Mouse (Mus musculus): ENCODE data around the gene Ccdc117. TPM values are rescaled to one million over a fixed set of nuclear protein-coding genes. Genes with fewer than 3 reads are reported as not detected.

Ccdc117 gene
- polyA plus RNA-seq, 1 experiment from 2014 or later, result 20.8 TPM

DNA sequence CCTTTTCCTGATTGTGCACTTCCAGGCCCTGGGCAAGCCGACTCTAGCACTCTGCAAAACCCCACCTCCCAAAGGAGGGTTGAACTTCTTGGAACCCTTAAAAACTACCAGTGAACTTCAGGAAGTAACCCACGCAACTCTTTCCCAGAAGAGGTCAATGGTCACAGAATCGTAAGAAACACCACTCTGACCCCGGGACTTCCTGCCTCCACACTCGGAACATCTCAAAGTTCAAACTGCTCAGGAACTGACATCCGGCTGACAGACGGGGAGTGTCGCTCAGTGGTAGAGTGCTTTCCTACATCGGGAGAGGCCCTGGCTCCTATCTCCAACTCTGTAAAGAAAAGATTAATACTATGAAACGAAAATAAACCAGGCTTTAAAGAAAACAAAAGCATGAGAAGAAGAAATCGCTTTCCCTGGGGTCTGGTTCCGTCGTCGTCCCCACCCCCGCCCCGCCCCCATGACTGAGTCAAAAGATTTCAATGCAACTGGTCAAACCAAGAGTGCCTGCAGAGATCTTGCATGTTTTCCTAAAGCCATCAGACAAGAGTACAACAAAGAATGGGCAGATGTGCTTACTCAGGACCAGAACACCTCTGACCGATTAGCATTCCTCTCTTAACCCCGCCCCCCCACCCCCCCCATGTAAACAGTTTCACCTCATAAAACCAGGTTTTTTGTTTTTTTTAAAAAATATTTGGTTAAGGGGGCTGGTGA is 36.0 kb downstream of the Ccdc117 start:
- ATAC-seq (ENCODE audit: borderline replicate concordance, extremely low read depth, low FRiP score, low TSS enrichment), result peak; percentile 57; the same call in 1 of the 2 replicates
- Histone ChIP-seq H3K4me1 (peaks cover 16% of the 10 kb centered on the region; the same call in 1 of the 2 replicates), H3K27ac (peak overlapping the region; percentile 29; the same call in 1 of the 2 replicates), H3K27me3 (no peaks in the 10 kb centered on the region), H3K4me2 (peak overlapping the region; percentile 48), H3K4me3 (peak overlapping the region; percentile 24), H3K36me3 (no peaks in the 10 kb centered on the region), H3K9me3 (no peaks in the 10 kb centered on the region), H3K9ac (no peak overlapping the region)
- 14% methylated on average over 18 of the region's 18 CpGs for WGBS

GRCm38 (mm10) chr11:5502351-5503051 is 39.5 kb downstream of the Ccdc117 start:
- Histone ChIP-seq H3K9me3 (no peaks in the 10 kb centered on the region), H3K27ac (no peak overlapping the region), H3K4me3 (no peak overlapping the region), H3K36me3 (no peaks in the 10 kb centered on the region), H3K4me1 (peaks cover 21% of the 10 kb centered on the region), H3K9ac (no peak overlapping the region), H3K27me3 (no peaks in the 10 kb centered on the region), H3K4me2 (no peak overlapping the region)
- ATAC-seq (ENCODE audit: borderline replicate concordance, extremely low read depth, low FRiP score, low TSS enrichment), result no peak
- 80% methylated on average over 10 of the region's 10 CpGs for WGBS

DNA sequence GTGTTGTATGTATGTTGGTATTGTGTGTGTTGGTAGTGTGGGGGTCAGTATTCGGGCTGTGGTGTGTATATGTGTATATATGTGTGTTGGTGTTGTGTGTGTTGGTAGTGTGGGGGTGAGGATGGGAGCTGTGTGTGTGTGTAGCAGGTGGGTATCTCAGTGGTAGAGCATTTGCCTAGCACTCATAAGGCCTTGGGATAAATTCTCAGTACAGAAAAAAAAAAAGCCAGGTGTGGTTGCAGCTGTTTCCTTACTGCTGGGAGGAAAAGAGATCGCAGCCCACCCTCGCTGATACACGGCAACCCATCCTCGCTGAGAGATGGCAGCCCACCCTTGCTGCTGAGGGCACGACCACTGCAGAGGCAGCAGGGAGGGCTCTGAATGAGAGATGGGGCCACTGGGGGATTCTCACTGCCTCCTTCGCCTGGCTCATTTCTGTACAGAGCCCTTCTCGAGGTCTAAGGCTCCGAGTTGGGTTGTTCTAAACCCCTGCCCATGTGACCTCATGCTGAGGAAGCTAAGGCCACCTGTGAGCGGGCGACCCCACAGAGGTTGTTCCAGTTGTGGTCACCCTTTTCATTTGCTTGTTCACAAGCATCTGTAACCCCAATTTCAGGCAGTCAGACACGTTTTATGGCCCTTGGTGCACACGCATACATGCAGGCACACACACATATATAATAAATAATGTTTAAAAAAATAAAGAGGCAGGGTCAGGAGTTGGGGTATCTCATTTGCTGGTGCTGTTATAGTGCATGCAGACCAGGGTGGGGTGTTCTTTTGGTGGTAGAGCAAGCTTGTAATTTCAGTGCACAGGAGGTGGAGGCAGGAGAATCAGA is 40.9 kb downstream of the Ccdc117 start:
- H3K9ac ChIP-seq, result no peak overlapping the region
- ATAC-seq (ENCODE audit: borderline replicate concordance, extremely low read depth, low FRiP score, low TSS enrichment), result no peak
- H3K27me3 ChIP-seq, result no peaks in the 10 kb centered on the region
- H3K36me3 ChIP-seq, result no peaks in the 10 kb centered on the region
- H3K4me3 ChIP-seq, result no peak overlapping the region
- no peak overlapping the region for H3K27ac ChIP-seq
- H3K4me2 ChIP-seq, result no peak overlapping the region
- peaks cover 20% of the 10 kb centered on the region for H3K4me1 ChIP-seq
- 75% methylated on average over 13 of the region's 13 CpGs for WGBS
- no peaks in the 10 kb centered on the region for H3K9me3 ChIP-seq

DNA sequence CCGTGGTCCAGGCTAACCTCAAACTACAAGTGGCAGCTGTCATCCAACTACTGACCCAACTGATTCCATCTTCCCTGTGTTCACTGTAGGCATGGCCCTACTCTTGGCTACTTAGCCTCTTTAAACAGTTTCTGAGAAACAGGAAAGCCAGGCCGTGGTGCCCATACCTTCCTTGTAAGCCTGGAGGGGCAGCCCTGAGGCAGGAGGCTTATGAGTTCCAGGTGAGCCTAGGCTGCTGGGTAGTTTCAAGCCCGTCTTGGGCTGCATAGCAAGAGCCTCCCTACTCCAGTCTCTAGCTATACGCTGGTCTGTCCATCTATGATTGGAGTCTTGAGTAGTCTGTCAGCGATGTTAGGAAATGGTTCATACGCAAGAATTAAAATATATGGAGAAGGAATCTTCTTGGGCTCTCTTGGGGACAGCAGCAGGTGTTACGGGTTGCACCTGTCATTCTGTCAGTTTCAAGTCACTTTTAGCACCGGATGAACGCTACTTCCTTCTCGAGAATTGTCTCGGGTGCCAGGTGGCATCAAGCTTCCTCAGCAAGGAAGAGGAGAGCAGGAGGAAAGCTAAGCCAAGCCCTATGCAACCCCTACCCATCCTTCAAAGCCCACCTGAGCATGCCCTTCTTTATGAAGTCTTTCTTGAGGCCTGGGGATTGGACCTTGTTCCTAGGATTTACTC is 41.9 kb downstream of the Ccdc117 start:
- no peak for ATAC-seq (ENCODE audit: borderline replicate concordance, extremely low read depth, low FRiP score, low TSS enrichment)
- Histone ChIP-seq H3K27ac (peak overlapping the region; percentile 65; the same call in 1 of the 2 replicates), H3K9me3 (no peaks in the 10 kb centered on the region), H3K9ac (no peak overlapping the region), H3K4me3 (no peak overlapping the region), H3K36me3 (no peaks in the 10 kb centered on the region), H3K4me1 (peaks cover 14% of the 10 kb centered on the region), H3K27me3 (no peaks in the 10 kb centered on the region), H3K4me2 (no peak overlapping the region)
- 69% methylated on average over 11 of the region's 11 CpGs for WGBS

GRCm38 (mm10) chr11:5498931-5499661 is 42.9 kb downstream of the Ccdc117 start:
- no peaks in the 10 kb centered on the region for H3K36me3 ChIP-seq
- no peaks in the 10 kb centered on the region for H3K9me3 ChIP-seq
- no peak for ATAC-seq (ENCODE audit: borderline replicate concordance, extremely low read depth, low FRiP score, low TSS enrichment)
- H3K27ac ChIP-seq, result peak overlapping the region; percentile 65
- WGBS, result 48% methylated on average over 13 of the region's 13 CpGs
- H3K9ac ChIP-seq, result no peak overlapping the region
- H3K27me3 ChIP-seq, result no peaks in the 10 kb centered on the region
- H3K4me3 ChIP-seq, result no peak overlapping the region
- H3K4me2 ChIP-seq, result no peak overlapping the region
- H3K4me1 ChIP-seq, result peaks cover 14% of the 10 kb centered on the region

DNA sequence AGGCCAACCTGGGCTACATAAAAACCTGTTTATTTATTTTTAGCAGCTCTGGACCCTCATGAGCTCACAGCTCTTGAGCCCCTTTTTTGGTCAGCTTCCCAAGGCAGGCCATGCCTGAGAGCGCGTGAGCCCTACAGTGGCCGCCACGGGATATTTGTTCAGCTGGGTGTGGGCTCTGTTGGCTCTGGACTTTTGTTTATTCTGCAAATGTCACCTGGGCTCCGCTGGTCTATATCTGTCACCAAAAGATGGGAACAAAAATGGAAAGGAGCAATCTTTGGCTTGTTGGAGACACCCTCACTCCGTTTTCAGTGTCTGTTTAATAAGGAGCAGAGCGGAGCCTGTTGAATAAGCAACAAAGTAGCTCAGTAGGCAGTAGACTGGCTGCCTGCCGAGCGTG is 43.6 kb downstream of the Ccdc117 start:
- Histone ChIP-seq H3K4me3 (no peak overlapping the region), H3K4me1 (peaks cover 14% of the 10 kb centered on the region), H3K9ac (no peak overlapping the region), H3K4me2 (no peak overlapping the region), H3K27me3 (no peaks in the 10 kb centered on the region), H3K36me3 (no peaks in the 10 kb centered on the region), H3K27ac (peak overlapping the region; percentile 65), H3K9me3 (no peaks in the 10 kb centered on the region)
- WGBS, result 51% methylated on average over 9 of the region's 9 CpGs
- no peak for ATAC-seq (ENCODE audit: borderline replicate concordance, extremely low read depth, low FRiP score, low TSS enrichment)

- no peak overlapping the region for H3K4me2 ChIP-seq
- no peak overlapping the region for H3K9ac ChIP-seq
- no peaks in the 10 kb centered on the region for H3K9me3 ChIP-seq
- no peaks in the 10 kb centered on the region for H3K27me3 ChIP-seq
- no peak for ATAC-seq (ENCODE audit: borderline replicate concordance, extremely low read depth, low FRiP score, low TSS enrichment)
- peaks cover 14% of the 10 kb centered on the region for H3K4me1 ChIP-seq
- H3K36me3 ChIP-seq, result no peaks in the 10 kb centered on the region
- H3K4me3 ChIP-seq, result no peak overlapping the region
- WGBS, result 89% methylated on average over 13 of the region's 13 CpGs
- no peak overlapping the region for H3K27ac ChIP-seq
Measured at GRCm38 (mm10) chr11:5496559-5497248, 45.3 kb downstream of the Ccdc117 start.

GRCm38 (mm10) chr11:5495906-5496305 is 46.1 kb downstream of the Ccdc117 start:
- no peaks in the 10 kb centered on the region for H3K27me3 ChIP-seq
- H3K9me3 ChIP-seq, result no peaks in the 10 kb centered on the region
- WGBS, result 81% methylated on average over 5 of the region's 5 CpGs
- no peak overlapping the region for H3K4me2 ChIP-seq
- peaks cover 14% of the 10 kb centered on the region for H3K4me1 ChIP-seq
- no peak for ATAC-seq (ENCODE audit: borderline replicate concordance, extremely low read depth, low FRiP score, low TSS enrichment)
- no peak overlapping the region for H3K27ac ChIP-seq
- H3K9ac ChIP-seq, result no peak overlapping the region
- H3K4me3 ChIP-seq, result no peak overlapping the region
- H3K36me3 ChIP-seq, result no peaks in the 10 kb centered on the region

GRCm38 (mm10) chr11:5495286-5495832 is 46.6 kb downstream of the Ccdc117 start:
- Histone ChIP-seq H3K27me3 (no peaks in the 10 kb centered on the region), H3K9ac (no peak overlapping the region), H3K4me2 (no peak overlapping the region), H3K4me3 (no peak overlapping the region), H3K4me1 (peaks cover 14% of the 10 kb centered on the region), H3K27ac (no peak overlapping the region), H3K9me3 (no peaks in the 10 kb centered on the region), H3K36me3 (no peaks in the 10 kb centered on the region)
- 65% methylated on average over 12 of the region's 12 CpGs for WGBS
- no peak for ATAC-seq (ENCODE audit: borderline replicate concordance, extremely low read depth, low FRiP score, low TSS enrichment)

GRCm38 (mm10) chr11:5493869-5494268 is 48.1 kb downstream of the Ccdc117 start:
- WGBS, result 47% methylated on average over 2 of the region's 2 CpGs

More at GRCm38 (mm10) chr11:5493869-5494268, 48.1 kb downstream of the Ccdc117 start:
- no peak overlapping the region for H3K4me3 ChIP-seq
- H3K9me3 ChIP-seq, result no peaks in the 10 kb centered on the region
- H3K36me3 ChIP-seq, result no peaks in the 10 kb centered on the region
- H3K27me3 ChIP-seq, result no peaks in the 10 kb centered on the region
- ATAC-seq (ENCODE audit: borderline replicate concordance, extremely low read depth, low FRiP score, low TSS enrichment), result no peak
- no peak overlapping the region for H3K9ac ChIP-seq
- peaks cover 4% of the 10 kb centered on the region for H3K4me1 ChIP-seq
- no peak overlapping the region for H3K27ac ChIP-seq
- H3K4me2 ChIP-seq, result no peak overlapping the region

Data from lung, embryonic 15.5 days (tissue).